Mouse (Mus musculus) lung, adult 2 months (tissue): ENCODE data around the gene Cpvl. TPM values are rescaled to one million over a fixed set of nuclear protein-coding genes. Genes with fewer than 3 reads are reported as not detected.

Source experiments
- DNase-seq: peaks from one replicate; pipeline ENCODE4 v3.0.0; 2022
- H3K4me1 ChIP-seq: fragments of 200-500 bp; 2 replicates; pipeline ENCODE4 v1.6.1; 2011; ENCODE audit warnings: low read length; ENCODE audit not compliant: control insufficient read depth, insufficient read depth
- H3K4me3 ChIP-seq: fragments of 200-500 bp; replicated peaks from 2 replicates; pipeline ENCODE3; 2011; ENCODE audit warnings: low read depth, mild to moderate bottlenecking, control low read depth, low read length; ENCODE audit errors: extremely low read depth
- CTCF ChIP-seq: fragments of 200-500 bp; IDR thresholded peaks from 2 replicates; pipeline ENCODE4 v1.5.1; 2011; ENCODE audit warnings: mild to moderate bottlenecking, low read length, control low read depth; ENCODE audit not compliant: insufficient read depth
- POLR2A ChIP-seq: fragments of 200-500 bp; IDR thresholded peaks from 2 replicates; pipeline ENCODE4 v1.6.1; 2011; ENCODE audit warnings: low read depth, mild to moderate bottlenecking, control low read depth, low read length, borderline replicate concordance; ENCODE audit errors: extremely low read depth
- WGBS: fragments of 180-500 bp; shearing (Covaris S2); methylation state at CpG from one replicate; pipeline ENCODE4 v1.1.7; 2018; 5-methylcytosine and 5-hydroxymethylcytosine counted together
- polyA plus RNA-seq: library from polyadenylated mRNA; depleted of rRNA; stranded (reverse); fragments of >200 nt; gene quantifications from 2 replicates; pipeline ENCODE4 v1.2.3, GENCODE M21; 2012

The Cpvl gene
- polyA plus RNA-seq, 1 experiment, result not detected

GRCm38 (mm10) chr6:53901741-53902140 is 76.7 kb downstream of the Cpvl start:
- Histone ChIP-seq H3K4me1 (peaks cover 22% of the 10 kb centered on the region), H3K4me3 (no peak overlapping the region)
- no peak for TF ChIP-seq POLR2A
- no peak for TF ChIP-seq CTCF
- 82% methylated on average over 8 of the region's 8 CpGs for WGBS
- DNase-seq, result no peak

- TF ChIP-seq CTCF, result no peak
- TF ChIP-seq POLR2A, result no peak
- H3K4me1 ChIP-seq, result no peaks in the 10 kb centered on the region
- WGBS, result 81% methylated on average over 7 of the region's 7 CpGs
Measured at GRCm38 (mm10) chr6:53897872-53898464, 80.5 kb downstream of the Cpvl start.

GRCm38 (mm10) chr6:53897126-53897525 is 81.3 kb downstream of the Cpvl start:
- TF ChIP-seq CTCF, result no peak
- TF ChIP-seq POLR2A, result no peak
- H3K4me1 ChIP-seq, result no peaks in the 10 kb centered on the region
- no peak for DNase-seq
- WGBS, result 94% methylated on average over 6 of the region's 6 CpGs
- H3K4me3 ChIP-seq, result no peak overlapping the region

More at GRCm38 (mm10) chr6:53897872-53898464, 80.5 kb downstream of the Cpvl start:
- DNase-seq, result no peak
- no peak overlapping the region for H3K4me3 ChIP-seq

- Histone ChIP-seq H3K4me3 (no peak overlapping the region), H3K4me1 (no peaks in the 10 kb centered on the region)
- TF ChIP-seq CTCF (no peak), POLR2A (no peak)
- no peak for DNase-seq
- WGBS, result 39% methylated on average over 3 of the region's 3 CpGs
Measured at GRCm38 (mm10) chr6:53893731-53894130, 84.7 kb downstream of the Cpvl start.

- 73% methylated on average over 3 of the region's 3 CpGs for WGBS
- Histone ChIP-seq H3K4me1 (no peaks in the 10 kb centered on the region), H3K4me3 (no peak overlapping the region)
- TF ChIP-seq POLR2A (no peak), CTCF (no peak)
- DNase-seq, result no peak
Measured at GRCm38 (mm10) chr6:53891109-53891508, 87.4 kb downstream of the Cpvl start.

- H3K4me1 ChIP-seq, result peaks cover 11% of the 10 kb centered on the region
- H3K4me3 ChIP-seq, result no peak overlapping the region
Measured at GRCm38 (mm10) chr6:53884931-53885330, 93.5 kb downstream of the Cpvl start.

GRCm38 (mm10) chr6:53884496-53884895 is 94.0 kb downstream of the Cpvl start:
- Histone ChIP-seq H3K4me1 (peaks cover 12% of the 10 kb centered on the region), H3K4me3 (no peak overlapping the region)
- TF ChIP-seq POLR2A (no peak), CTCF (no peak)
- no peak for DNase-seq
- WGBS, result 48% methylated on average over 8 of the region's 8 CpGs

More at GRCm38 (mm10) chr6:53884931-53885330, 93.5 kb downstream of the Cpvl start:
- DNase-seq, result no peak
- 54% methylated on average over 4 of the region's 4 CpGs for WGBS
- TF ChIP-seq POLR2A (no peak), CTCF (no peak)

GRCm38 (mm10) chr6:53883405-53883804 is 95.1 kb downstream of the Cpvl start:
- no peak for DNase-seq
- Histone ChIP-seq H3K4me1 (peaks cover 12% of the 10 kb centered on the region), H3K4me3 (no peak overlapping the region)
- TF ChIP-seq POLR2A, result no peak
- TF ChIP-seq CTCF, result no peak
- WGBS, result 75% methylated on average over 7 of the region's 7 CpGs

GRCm38 (mm10) chr6:53881623-53882022 is 96.8 kb downstream of the Cpvl start:
- Histone ChIP-seq H3K4me3 (no peak overlapping the region), H3K4me1 (peaks cover 12% of the 10 kb centered on the region)
- DNase-seq, result no peak
- WGBS, result 42% methylated on average over 10 of the region's 10 CpGs
- TF ChIP-seq CTCF (no peak), POLR2A (no peak)

- no peak for TF ChIP-seq POLR2A
- TF ChIP-seq CTCF, result no peak
- WGBS, result 24% methylated on average over 5 of the region's 5 CpGs
- Histone ChIP-seq H3K4me3 (no peak overlapping the region), H3K4me1 (peaks cover 12% of the 10 kb centered on the region)
- DNase-seq, result no peak
Measured at GRCm38 (mm10) chr6:53881235-53881606, 97.2 kb downstream of the Cpvl start.
